Mouse (Mus musculus) left cerebral cortex, adult 2 months (tissue): Measurements from ENCODE around the gene Uba52. TPM values are rescaled to one million over a fixed set of nuclear protein-coding genes. Genes with fewer than 3 reads are reported as not detected.

Source experiments
- DNase-seq, 2 experiments: peaks; one replicate each; pipeline ENCODE4 v3.0.0; 2021 to 2022; ENCODE audit warnings: low spot score in 2 of 2, mixed read lengths in 1 of 2; ENCODE audit errors: extremely low spot score in 1 of 2
- H3K27ac ChIP-seq: fragments of 200-600 bp; 2 replicates; pipeline ENCODE4 v1.8.1; 2022
- H3K4me3 ChIP-seq: fragments of 200-600 bp; 2 replicates; pipeline ENCODE4 v1.8.1; 2022
- CTCF ChIP-seq: fragments of 200-600 bp; IDR thresholded peaks from 2 replicates; pipeline ENCODE4 v1.8.1; 2022; ENCODE audit warnings: antibody characterized with exemption, mild to moderate bottlenecking, moderate library complexity
- intact Hi-C: fragments of 180-260 bp; cut with DNase I; formaldehyde crosslinking; loops from one replicate; pipeline ENCODE4 v1.15.1; 2025
- total RNA-seq, 2 experiments: library from RNA; stranded (reverse); gene quantifications; 2 replicates each; pipeline ENCODE4 v1.2.3; 2021

Gene Uba52
- total RNA-seq, 2 experiments from 2014 or later: 788 to 861 TPM

DNA sequence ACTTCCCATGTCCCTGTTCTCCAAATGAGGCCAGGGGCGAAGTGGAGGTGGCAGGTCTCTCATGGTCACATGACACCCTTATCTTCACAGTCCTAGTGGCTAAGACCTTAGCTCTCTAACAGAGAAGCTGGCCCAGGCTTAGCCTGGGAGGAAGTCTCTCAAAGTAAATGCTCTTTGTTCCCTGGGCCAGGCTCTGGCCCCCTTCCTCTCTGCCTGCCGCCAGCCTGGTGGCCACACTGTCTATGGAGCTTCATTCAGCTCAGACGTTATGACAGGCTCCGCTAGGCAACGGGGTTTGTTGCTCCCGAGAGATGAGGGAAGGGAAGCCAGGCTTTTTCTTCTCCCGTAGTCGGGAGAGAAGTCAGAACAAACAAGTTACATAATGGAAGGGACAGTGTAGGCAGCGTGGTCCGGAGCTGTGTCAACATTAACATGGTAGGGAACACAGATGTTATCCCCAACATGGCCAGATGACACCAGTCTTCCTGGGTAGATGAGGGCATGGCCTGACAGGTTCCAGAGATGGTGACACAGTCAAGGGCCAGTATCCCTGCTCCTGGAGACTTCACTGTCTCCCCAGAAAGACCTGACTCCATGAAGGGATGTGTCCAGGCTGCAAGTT, 41.2 kb downstream of the Uba52 start:
- intact Hi-C loops: no loop called here
- Histone ChIP-seq H3K27ac (peak overlapping the region; percentile 22), H3K4me3 (no peak overlapping the region)
- no peak for DNase-seq
- TF ChIP-seq CTCF: no peak

DNA sequence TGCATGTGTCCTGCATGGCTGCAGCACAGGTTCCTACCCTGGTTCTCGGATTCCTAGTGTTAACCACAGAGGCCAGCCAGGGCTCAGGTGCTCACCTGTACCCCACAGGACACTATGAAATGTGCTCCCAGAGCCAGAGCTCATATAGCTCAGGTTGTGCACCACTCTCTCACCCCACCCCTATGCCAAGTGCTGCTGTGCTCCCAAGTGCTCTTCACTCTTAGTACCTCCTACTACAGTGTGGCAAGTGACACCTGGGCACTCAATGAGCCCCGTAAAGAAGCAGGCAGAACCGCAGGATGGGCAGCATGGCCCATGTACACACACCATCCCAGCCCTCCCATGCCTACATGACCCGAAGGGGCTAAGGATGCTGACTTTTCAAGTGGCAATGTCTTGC, 41.9 kb downstream of the Uba52 start:
- intact Hi-C loops: no loop called here
- TF ChIP-seq CTCF: no peak
- Histone ChIP-seq H3K27ac (no peak overlapping the region), H3K4me3 (no peak overlapping the region)
- DNase-seq: no peak

DNA sequence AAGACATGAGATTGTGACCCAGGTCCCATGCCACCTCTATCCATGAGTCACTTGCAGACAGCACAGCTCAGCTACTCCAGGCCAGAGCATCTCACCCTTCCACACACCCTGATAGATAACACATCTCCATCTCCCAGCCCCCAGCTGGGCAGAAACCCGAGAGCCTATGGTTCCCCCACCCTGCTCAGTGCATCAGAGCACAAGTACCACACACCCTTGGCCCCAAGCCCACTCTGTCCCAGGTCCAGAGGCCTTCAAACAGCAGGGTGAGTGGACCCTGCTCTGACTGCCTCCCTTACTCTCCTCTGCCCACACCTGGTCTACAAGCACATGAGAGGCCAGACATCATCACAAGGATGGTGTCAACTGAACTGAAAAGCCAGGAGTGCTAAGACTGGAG, 42.7 kb downstream of the Uba52 start:
- TF ChIP-seq CTCF: no peak
- no peak overlapping the region for H3K27ac ChIP-seq
- intact Hi-C loops: no loop called here
- no peak for DNase-seq
- H3K4me3 ChIP-seq: no peak overlapping the region

DNA sequence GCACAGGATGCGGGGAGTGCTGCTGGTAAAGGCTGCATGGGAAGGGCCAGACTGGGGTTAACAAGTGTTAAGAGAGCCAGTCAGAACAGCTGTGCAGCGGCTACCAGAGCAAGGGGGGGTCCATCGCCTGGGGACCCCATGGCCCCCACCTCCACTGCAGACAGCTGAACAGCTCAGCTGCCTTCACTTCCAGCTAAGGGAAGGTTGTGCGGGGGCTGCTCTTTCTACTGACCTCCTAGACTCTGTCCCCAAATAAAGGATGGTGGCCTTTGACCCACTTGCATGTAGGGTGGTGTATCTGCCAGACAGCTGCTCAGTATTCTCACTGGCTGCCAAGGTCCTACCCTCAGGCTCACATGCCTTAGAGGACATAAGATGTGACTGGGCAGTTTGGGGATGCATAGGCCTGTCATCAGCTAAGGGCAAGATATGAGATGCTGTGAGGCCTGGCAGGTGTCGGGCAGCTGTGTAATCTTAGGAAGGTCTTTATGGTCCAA, 43.3 kb downstream of the Uba52 start:
- TF ChIP-seq CTCF: no peak
- DNase-seq: no peak
- no peak overlapping the region for H3K27ac ChIP-seq
- H3K4me3 ChIP-seq: no peak overlapping the region
- intact Hi-C loops: no loop called here

DNA sequence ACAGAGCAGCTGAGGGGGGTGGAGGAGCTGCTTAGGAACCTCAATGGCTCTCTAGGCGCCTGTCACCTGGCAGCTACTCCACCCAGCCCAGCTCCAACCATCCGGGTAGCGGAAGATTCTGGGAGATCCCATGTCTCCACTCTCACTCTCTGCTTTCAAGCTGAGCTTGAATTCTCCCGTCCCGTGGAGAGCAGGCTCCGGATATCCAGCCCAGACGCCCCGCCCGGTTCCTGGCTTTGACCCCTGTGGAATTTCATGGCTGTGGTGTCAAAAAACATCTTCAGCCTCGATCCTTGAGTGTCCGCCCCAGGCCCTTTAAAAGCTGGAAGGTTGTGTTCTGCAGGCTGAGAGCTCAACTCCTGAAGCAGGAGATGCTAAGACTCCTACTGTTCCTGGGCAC, 43.8 kb downstream of the Uba52 start:
- no peak overlapping the region for H3K27ac ChIP-seq
- no peak for TF ChIP-seq CTCF

DNA sequence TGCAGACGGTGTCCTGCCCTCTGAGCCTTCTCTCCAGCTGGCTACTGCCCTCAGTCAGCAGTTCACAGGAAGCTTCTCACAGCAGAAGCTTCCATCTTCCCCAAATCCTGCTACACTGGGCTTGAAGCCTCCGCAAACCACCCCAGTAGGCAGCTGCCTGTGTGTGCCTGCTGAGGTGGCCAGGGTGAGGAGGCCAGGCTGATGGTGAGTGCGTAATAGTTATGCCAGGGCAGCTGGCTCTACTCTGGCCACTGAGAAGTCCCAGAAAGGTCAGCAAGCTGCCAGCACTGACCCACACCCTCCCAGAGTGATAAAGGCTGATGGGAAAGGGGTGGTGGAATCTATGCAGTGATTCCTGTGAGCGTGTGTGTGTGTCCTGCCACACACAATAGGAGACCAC, 44.3 kb downstream of the Uba52 start:
- H3K4me3 ChIP-seq: no peak overlapping the region
- intact Hi-C loops: no loop called here
- no peak overlapping the region for H3K27ac ChIP-seq
- DNase-seq: no peak
- no peak for TF ChIP-seq CTCF

More for the DNA sequence above, 43.8 kb downstream of the Uba52 start:
- no peak for DNase-seq
- intact Hi-C loops: no loop called here
- no peak overlapping the region for H3K4me3 ChIP-seq

DNA sequence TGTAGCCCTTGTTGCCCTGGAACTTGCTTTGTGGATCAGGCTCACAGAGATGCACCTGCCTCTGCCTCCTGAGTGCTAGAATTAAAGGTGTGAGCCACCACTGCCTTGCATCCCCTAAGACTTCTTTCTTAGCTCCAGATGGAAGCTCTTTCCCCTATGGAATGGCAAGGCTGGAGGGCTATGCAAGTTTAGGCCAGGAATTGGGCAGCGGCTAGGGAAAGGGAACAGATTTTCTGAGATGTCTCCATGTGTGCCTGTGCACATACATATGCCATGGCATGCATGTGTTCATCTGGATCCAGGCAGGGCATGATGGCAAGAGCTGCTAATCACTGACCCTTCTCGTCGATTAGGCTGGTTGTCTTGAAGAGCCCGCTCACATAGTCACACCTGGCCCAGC, 44.9 kb downstream of the Uba52 start:
- no peak for DNase-seq
- Histone ChIP-seq H3K27ac (no peak overlapping the region), H3K4me3 (no peak overlapping the region)
- no peak for TF ChIP-seq CTCF
- intact Hi-C loops: no loop called here

DNA sequence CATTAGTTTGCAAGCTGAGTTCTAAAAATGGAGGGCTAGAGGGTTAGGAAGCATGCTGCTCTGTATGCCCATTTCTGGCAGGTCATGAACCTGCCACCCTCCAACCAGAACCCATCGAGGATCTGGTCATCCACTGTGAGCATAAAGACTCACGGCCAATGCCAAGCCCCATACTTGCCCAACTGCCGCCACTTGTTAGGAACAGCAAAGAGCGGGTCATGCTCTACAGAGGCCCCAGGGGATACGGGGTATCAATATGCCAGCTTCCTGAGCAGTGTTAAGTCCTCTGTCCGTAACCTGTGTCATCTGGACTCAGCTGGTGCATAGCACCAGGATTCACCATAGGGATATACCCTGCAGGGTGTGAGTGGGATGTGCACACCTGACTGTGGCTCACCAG, 46.4 kb downstream of the Uba52 start:
- Histone ChIP-seq H3K27ac (peak overlapping the region; percentile 80), H3K4me3 (no peak overlapping the region)
- intact Hi-C loops: no loop called here
- TF ChIP-seq CTCF: no peak
- no peak for DNase-seq

DNA sequence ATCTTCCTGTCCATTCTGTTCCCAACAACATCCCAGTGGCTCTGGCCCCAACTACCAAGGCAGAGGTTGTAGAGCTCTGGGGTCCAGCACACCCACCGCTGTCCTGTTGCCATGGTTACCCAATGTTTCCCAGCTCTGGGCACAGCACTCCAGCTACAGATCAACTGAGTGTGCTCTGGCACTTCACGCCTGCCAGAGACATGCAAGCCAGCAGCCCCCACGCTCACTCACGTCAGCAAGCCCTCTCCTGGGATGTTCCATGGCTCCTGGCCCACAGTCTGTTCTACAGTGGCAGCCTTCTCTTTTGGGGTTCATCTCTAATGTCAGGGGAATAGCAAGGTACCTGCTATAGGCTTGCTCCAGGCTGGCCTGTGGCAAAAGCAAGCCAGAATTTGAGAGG, 47.3 kb downstream of the Uba52 start:
- intact Hi-C loops: loop anchor here (2.0 kb wide), 1 partner anchor 45 kb away; no protein-coding TSS in a partner anchor
- no peak for TF ChIP-seq CTCF
- Histone ChIP-seq H3K27ac (peak overlapping the region; percentile 80), H3K4me3 (no peak overlapping the region)
- peak; percentile 53 to 69 for DNase-seq

DNA sequence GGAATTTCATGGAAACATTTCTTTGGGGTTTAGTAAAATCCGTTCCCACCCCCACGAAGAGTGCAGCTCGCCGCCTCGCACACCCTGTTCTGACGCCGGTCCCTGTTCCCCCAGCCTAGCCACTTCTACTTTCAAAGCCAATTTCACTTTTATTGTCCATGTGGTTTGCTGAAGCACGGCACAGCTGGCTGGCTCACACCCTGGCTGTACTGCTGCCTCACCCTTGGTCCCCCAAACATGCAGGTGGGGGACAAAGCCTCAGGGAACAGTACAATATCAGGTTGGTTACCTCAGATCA, 48.1 kb downstream of the Uba52 start:
- intact Hi-C loops: loop anchor here (2.0 kb wide), 1 partner anchor 44 kb away; no protein-coding TSS in a partner anchor
- Histone ChIP-seq H3K27ac (peak overlapping the region; percentile 80), H3K4me3 (no peak overlapping the region)
- DNase-seq: no peak
- no peak for TF ChIP-seq CTCF

DNA sequence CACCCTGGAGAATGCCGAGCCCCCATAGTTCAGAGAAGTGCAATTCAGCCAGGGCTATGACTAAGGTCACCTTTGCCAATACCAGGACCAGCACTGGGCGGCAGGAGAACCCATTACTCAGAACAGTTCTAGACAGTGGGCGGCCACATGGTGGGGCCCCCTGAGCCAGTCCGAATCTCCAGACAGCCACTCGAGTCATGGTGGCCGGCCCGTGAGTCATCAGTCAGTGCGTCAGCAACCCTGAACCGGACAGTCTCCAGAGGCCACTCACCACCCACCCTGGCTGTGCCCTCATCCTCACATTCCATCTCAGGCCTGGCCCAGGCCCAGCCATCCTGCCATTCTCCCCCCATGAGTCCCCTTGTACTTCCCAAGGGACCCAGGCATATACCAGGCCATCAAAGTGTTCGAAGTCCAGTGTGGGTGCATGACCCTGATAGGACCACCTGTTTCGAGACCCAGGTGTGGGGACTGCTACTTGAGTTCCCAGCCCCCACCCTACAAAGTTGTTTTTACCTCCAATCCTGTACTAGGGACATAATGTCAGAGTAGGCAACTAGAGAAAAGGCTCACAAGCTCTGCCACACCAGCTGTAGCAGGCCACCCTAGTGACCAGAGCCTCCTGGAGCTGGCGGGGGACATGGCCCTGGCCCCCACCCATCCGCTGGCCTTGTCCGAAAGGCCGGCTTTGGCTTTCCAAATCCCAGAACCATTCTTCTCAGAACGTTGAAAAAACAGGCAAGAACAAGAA, 48.7 kb downstream of the Uba52 start:
- DNase-seq: no peak
- no peak overlapping the region for H3K4me3 ChIP-seq
- intact Hi-C loops: loop anchor here (2.0 kb wide), 1 partner anchor 43 kb away; no protein-coding TSS in a partner anchor
- TF ChIP-seq CTCF: no peak
- peak overlapping the region; percentile 80 for H3K27ac ChIP-seq

DNA sequence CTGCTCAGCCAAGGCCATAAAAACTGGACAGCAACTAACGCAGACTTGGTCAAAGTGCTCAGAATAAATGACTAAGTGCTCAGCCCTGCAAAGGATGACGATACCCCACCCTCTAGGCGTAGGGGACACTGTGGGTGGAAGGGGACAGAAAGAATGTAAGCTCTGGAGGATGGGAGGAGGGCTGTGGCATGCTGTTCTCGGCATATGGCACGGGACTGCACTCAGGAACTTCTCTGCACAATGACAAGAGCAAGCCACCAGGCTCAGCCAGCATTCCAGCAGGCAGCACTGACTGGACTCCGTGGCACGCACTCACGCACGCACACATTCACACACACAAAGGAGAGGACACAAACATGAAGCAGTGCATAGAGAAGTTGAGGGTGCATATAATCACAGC, 50.0 kb downstream of the Uba52 start:
- intact Hi-C loops: no loop called here
- H3K27ac ChIP-seq: peak overlapping the region; percentile 32; the same call in 1 of the 2 replicates
- TF ChIP-seq CTCF: no peak
- no peak overlapping the region for H3K4me3 ChIP-seq
- no peak for DNase-seq

DNA sequence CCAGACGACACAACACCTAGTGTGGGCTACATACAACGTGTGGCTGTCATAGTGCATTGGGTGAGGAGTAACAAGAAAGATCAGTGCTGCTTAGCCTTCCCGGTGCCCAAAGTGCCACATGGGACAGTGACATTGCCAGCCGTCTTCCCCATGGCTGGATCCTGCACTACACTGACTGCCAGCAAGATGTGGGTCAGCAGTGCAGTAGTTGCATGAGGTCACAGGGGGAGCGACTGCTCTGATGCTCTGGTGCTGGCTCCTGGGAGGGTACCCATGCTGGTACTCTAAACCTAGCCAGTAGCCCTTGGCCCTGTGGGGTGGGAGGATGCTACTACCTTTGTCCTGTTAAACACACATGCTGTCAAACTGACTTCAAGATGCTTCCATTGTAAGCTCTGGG, 50.4 kb downstream of the Uba52 start:
- Histone ChIP-seq H3K27ac (peak overlapping the region; percentile 32; the same call in 1 of the 2 replicates), H3K4me3 (no peak overlapping the region)
- DNase-seq: no peak
- no peak for TF ChIP-seq CTCF
- intact Hi-C loops: no loop called here
